Mouse (Mus musculus) adrenal gland, postnatal 14 days (tissue): ENCODE results near the gene Scgb2b3. TPM values are rescaled to one million over a fixed set of nuclear protein-coding genes. Genes with fewer than 3 reads are reported as not detected.

ENCODE experiments used
- DNase-seq: peaks from one replicate; pipeline ENCODE4 v3.0.0; 2021; ENCODE audit warnings: mixed read lengths
- long read RNA-seq, 2 experiments: library from polyadenylated mRNA; stranded (forward); transcript quantifications; one replicate each; pipeline ENCODE4 v2.0.0; 2021
- total RNA-seq: library from RNA; stranded (reverse); gene quantifications from 2 replicates; pipeline ENCODE4 v1.2.3, GENCODE M21; 2021

Scgb2b3 gene
- not detected in 2 replicates for total RNA-seq
- long read RNA-seq, experiment 1, result 0 reads
- long read RNA-seq, experiment 2, result 0 reads

DNA sequence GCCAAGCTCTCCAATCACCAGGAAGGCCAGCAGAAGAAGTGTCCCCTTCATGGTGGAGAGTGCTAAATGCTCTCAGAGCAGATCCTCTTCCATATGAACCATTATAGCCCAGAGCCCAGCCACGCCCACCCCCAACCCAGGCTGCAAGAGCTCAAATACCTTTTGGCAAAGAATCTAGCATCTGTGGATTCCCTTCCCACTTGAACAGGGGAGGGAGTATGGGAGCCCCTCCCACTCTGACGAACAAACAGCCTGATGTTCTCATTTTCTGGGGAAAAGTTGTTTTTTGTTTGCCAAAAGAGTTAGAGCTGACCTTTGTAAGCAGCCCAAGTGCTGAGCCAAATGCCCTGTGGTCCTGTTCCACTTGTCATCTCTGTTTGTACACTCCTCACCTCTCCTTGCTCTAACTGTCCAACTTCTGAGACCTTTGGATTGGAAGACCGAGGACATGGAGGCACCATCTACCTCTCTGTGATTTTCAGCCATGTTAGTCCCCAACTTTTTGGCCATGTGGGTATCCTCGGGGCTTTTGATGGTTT, at the start of gene Scgb2b3:
TSS of gene Scgb2b3 (minus strand) at position 51 of the 539 bp plus-strand sequence.
- no peak for DNase-seq

DNA sequence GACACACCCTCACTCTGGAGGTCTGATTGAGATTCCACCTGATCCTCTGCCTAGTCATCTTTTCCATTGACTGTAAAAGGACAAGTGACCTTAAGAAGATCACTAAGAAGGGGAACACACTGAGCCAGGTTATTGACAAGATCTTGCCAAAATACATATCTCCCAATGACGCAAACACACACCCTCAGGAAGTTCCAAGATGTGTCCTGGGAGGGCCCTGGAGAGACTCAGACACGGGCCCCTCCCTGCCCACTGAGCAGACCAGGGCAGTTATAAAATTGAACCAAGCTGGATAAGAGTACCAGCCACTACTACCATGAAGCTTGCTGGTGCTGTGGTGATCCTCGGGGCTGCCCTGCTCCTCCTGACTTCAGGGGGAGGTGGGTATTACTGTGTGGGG, 13.4 kb upstream of the Scgb2b3 start, which contains the start of gene Scgb1b3:
TSS of gene Scgb1b3 (plus strand) at position 301 of the 400 bp plus-strand sequence.
- DNase-seq, result no peak

Other genes starting within 250 kb of the Scgb2b3 start
- gene Hpn, start 246.8 kb downstream of the Scgb2b3 start, total RNA-seq, result 3.8 and 41.6 TPM in 2 replicates
- 8.6 and 11.8 TPM in 2 replicates for gene Scn1b, start 235.1 kb downstream of the Scgb2b3 start, total RNA-seq
- gene Gramd1a, start 206.2 kb downstream of the Scgb2b3 start, total RNA-seq, result 45.9 and 72.5 TPM in 2 replicates
- not detected in 2 replicates for gene Scgb2b2, start 71.6 kb downstream of the Scgb2b3 start, total RNA-seq
- gene Scgb1b2, start 70.3 kb downstream of the Scgb2b3 start, total RNA-seq, result not detected in 2 replicates
- gene Scgb1b3, start 13.5 kb upstream of the Scgb2b3 start, total RNA-seq, result not detected in 2 replicates